Mouse (Mus musculus): Measurements from ENCODE around the gene Lgi4. TPM values are rescaled to one million over a fixed set of nuclear protein-coding genes. Genes with fewer than 3 reads are reported as not detected.

Lgi4 gene
- total and polyA plus RNA-seq, 2 experiments, result 0.09 to 0.18 TPM

- no peak for DNase-seq (ENCODE audit: extremely low read depth, low read depth, low spot score)
- Histone ChIP-seq H3K79me2 (ENCODE audit: control insufficient read depth, insufficient read depth, low read length) (0 out of 2 replicates have a peak, but pooled peaks cover 2% of the 10 kb centered on the region), H3K9ac (ENCODE audit: low read depth, low read length) (no peak overlapping the region), H3K27me3 (ENCODE audit: control insufficient read depth, insufficient read depth, low read length) (no peaks in the 10 kb centered on the region), H3K4me3 (ENCODE audit: insufficient read depth, low read depth, low read length) (no peak overlapping the region), H3K36me3 (ENCODE audit: control insufficient read depth, insufficient read depth, low read length) (peaks cover 3% of the 10 kb centered on the region), H3K4me1 (ENCODE audit: control insufficient read depth, insufficient read depth, low read length) (peaks cover 10% of the 10 kb centered on the region; the same call in 1 of the 2 replicates), H3K27ac (replicated peaks; ENCODE audit: insufficient read depth, low read depth, low read length) (no peak overlapping the region)
- 52% methylated on average over 13 of the region's 15 CpGs for WGBS
- TF ChIP-seq POLR2A (IDR thresholded peaks at IDR 0.05; ENCODE audit: extremely low read depth, insufficient read depth, low read length), result no peak
- TF ChIP-seq CTCF (IDR thresholded peaks at IDR 0.05; ENCODE audit: low read depth, low read length), result no peak
Observed at GRCm38 (mm10) chr7:31049846-31050281, 9.3 kb upstream of the Lgi4 start.

GRCm38 (mm10) chr7:31050487-31050886, 8.7 kb upstream of the Lgi4 start:
- WGBS, result 61% methylated on average over 6 of the region's 6 CpGs
- H3K9ac ChIP-seq (ENCODE audit: low read depth, low read length), result no peak overlapping the region
- H3K4me3 ChIP-seq (ENCODE audit: insufficient read depth, low read depth, low read length), result no peak overlapping the region
- peaks cover 3% of the 10 kb centered on the region for H3K36me3 ChIP-seq (ENCODE audit: control insufficient read depth, insufficient read depth, low read length)
- peaks cover 10% of the 10 kb centered on the region; the same call in 1 of the 2 replicates for H3K4me1 ChIP-seq (ENCODE audit: control insufficient read depth, insufficient read depth, low read length)
- no peaks in the 10 kb centered on the region for H3K27me3 ChIP-seq (ENCODE audit: control insufficient read depth, insufficient read depth, low read length)
- DNase-seq (ENCODE audit: extremely low read depth, low read depth, low spot score), result no peak
- no peak for TF ChIP-seq POLR2A (IDR thresholded peaks at IDR 0.05; ENCODE audit: extremely low read depth, insufficient read depth, low read length)
- TF ChIP-seq CTCF (IDR thresholded peaks at IDR 0.05; ENCODE audit: low read depth, low read length), result no peak
- 0 out of 2 replicates have a peak, but pooled peaks cover 2% of the 10 kb centered on the region for H3K79me2 ChIP-seq (ENCODE audit: control insufficient read depth, insufficient read depth, low read length)
- H3K27ac ChIP-seq (replicated peaks; ENCODE audit: insufficient read depth, low read depth, low read length), result no peak overlapping the region

DNA sequence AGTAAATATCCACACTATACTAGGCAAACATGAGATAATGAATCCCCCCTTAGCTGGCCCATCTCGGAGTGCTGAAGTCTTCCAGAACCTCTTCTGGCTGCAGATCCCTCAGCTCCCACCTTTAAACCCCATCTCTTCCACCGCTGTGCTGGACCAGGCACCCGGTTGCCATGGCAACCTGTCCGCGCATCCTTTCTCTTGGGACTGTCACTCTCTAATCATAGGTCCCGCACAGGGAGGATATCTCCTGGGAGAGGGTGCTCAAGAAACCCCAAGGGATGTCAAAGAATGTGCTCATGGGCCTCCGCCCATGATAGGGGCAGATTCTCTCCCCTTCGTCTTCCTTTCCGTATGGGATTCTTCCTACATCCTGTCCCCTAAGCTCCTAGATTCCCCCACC, 8.2 kb upstream of the Lgi4 start:
- Histone ChIP-seq H3K4me3 (ENCODE audit: insufficient read depth, low read depth, low read length) (no peak overlapping the region), H3K4me1 (ENCODE audit: control insufficient read depth, insufficient read depth, low read length) (peaks cover 10% of the 10 kb centered on the region; the same call in 1 of the 2 replicates), H3K9ac (ENCODE audit: low read depth, low read length) (no peak overlapping the region), H3K36me3 (ENCODE audit: control insufficient read depth, insufficient read depth, low read length) (peaks cover 3% of the 10 kb centered on the region), H3K27ac (replicated peaks; ENCODE audit: insufficient read depth, low read depth, low read length) (no peak overlapping the region), H3K27me3 (ENCODE audit: control insufficient read depth, insufficient read depth, low read length) (no peaks in the 10 kb centered on the region), H3K79me2 (ENCODE audit: control insufficient read depth, insufficient read depth, low read length) (0 out of 2 replicates have a peak, but pooled peaks cover 2% of the 10 kb centered on the region)
- no peak for DNase-seq (ENCODE audit: extremely low read depth, low read depth, low spot score)
- 76% methylated on average over 9 of the region's 9 CpGs for WGBS
- no peak for TF ChIP-seq POLR2A (IDR thresholded peaks at IDR 0.05; ENCODE audit: extremely low read depth, insufficient read depth, low read length)
- TF ChIP-seq CTCF (IDR thresholded peaks at IDR 0.05; ENCODE audit: low read depth, low read length), result no peak

GRCm38 (mm10) chr7:31051321-31052021, 7.7 kb upstream of the Lgi4 start, which contains the start of gene Fxyd7:
Gene Fxyd7 (minus strand): TSS chr7:31051467.
- no peaks in the 10 kb centered on the region for H3K27me3 ChIP-seq (ENCODE audit: control insufficient read depth, insufficient read depth, low read length)
- 0 out of 2 replicates have a peak, but pooled peaks cover 2% of the 10 kb centered on the region for H3K79me2 ChIP-seq (ENCODE audit: control insufficient read depth, insufficient read depth, low read length)
- no peak within 1 kb of the TSS for H3K9ac ChIP-seq (ENCODE audit: low read depth, low read length)
- no peak within 1 kb of the TSS for H3K27ac ChIP-seq (replicated peaks; ENCODE audit: insufficient read depth, low read depth, low read length)
- no peak for TF ChIP-seq CTCF (IDR thresholded peaks at IDR 0.05; ENCODE audit: low read depth, low read length)
- TF ChIP-seq POLR2A (IDR thresholded peaks at IDR 0.05; ENCODE audit: extremely low read depth, insufficient read depth, low read length), result no peak
- H3K4me3 ChIP-seq (ENCODE audit: insufficient read depth, low read depth, low read length), result no peak within 1 kb of the TSS
- peaks cover 12% of the 10 kb centered on the region; the same call in 1 of the 2 replicates for H3K4me1 ChIP-seq (ENCODE audit: control insufficient read depth, insufficient read depth, low read length)
- no peak for DNase-seq (ENCODE audit: extremely low read depth, low read depth, low spot score)
- peaks cover 3% of the 10 kb centered on the region for H3K36me3 ChIP-seq (ENCODE audit: control insufficient read depth, insufficient read depth, low read length)
- 63% methylated on average over 28 of the region's 28 CpGs for WGBS

- Histone ChIP-seq H3K79me2 (ENCODE audit: control insufficient read depth, insufficient read depth, low read length) (0 out of 2 replicates have a peak, but pooled peaks cover 2% of the 10 kb centered on the region), H3K27me3 (ENCODE audit: control insufficient read depth, insufficient read depth, low read length) (no peaks in the 10 kb centered on the region), H3K27ac (replicated peaks; ENCODE audit: insufficient read depth, low read depth, low read length) (no peak overlapping the region), H3K36me3 (ENCODE audit: control insufficient read depth, insufficient read depth, low read length) (peaks cover 3% of the 10 kb centered on the region), H3K9ac (ENCODE audit: low read depth, low read length) (no peak overlapping the region), H3K4me3 (ENCODE audit: insufficient read depth, low read depth, low read length) (no peak overlapping the region), H3K4me1 (ENCODE audit: control insufficient read depth, insufficient read depth, low read length) (peaks cover 19% of the 10 kb centered on the region)
- WGBS, result 72% methylated on average over 22 of the region's 22 CpGs
- TF ChIP-seq CTCF (IDR thresholded peaks at IDR 0.05; ENCODE audit: low read depth, low read length), result no peak
- TF ChIP-seq POLR2A (IDR thresholded peaks at IDR 0.05; ENCODE audit: extremely low read depth, insufficient read depth, low read length), result no peak
- no peak for DNase-seq (ENCODE audit: extremely low read depth, low read depth, low spot score)
Observed at GRCm38 (mm10) chr7:31052251-31052635, 6.9 kb upstream of the Lgi4 start.
